Mouse (Mus musculus) urinary bladder, postnatal 25 days (tissue): ENCODE results near the gene Antxr1.

Experiments used
- DNase-seq: peaks from one replicate; pipeline ENCODE4 v3.0.0; 2022; ENCODE audit warnings: low spot score

Antxr1 gene

DNA sequence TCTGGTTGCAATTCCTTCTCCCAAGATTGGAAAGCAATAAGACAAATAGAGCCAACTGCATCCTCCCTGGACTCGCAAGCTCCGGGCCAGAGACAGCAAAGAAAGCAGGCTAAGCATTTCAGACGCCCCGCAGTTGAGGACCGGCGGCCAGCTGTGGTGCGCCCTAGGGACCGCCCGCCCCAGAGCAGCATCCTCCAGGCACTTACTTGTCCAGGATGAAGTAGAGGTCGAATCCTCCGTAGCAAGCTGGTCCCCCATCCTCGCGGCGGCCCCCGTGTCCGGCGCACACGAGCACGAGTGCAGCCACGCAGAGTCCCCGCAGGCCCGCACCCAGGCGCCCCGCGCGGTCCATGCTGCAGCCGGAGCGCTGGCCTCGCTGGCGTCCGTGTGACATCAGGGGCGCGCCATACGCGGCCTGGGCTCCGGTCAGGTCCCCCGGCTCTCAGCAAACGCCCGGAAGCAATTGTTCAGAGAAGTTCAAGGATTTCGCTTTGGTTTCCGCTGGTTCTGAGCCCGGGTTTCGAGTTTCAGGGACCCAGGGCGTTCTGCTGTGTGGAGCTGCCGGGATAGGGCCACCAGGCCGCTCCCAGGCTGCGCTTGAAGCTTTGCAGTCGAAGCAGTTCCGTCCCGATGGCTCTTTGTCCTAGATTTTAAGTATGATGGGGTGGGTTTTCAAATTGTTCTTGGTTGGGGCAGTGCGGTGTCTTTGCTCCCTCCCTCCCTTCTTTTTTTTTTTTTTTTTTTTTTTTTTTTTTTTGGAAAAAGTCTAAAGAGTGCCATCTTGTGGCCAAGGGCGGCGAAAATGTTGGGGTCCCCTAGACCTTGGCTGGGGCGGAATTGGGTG, at the start of gene Antxr1:
Antxr1 (minus strand) TSS at position 731 of the 844 bp plus-strand sequence.
- peak; percentile 52 for DNase-seq

DNA sequence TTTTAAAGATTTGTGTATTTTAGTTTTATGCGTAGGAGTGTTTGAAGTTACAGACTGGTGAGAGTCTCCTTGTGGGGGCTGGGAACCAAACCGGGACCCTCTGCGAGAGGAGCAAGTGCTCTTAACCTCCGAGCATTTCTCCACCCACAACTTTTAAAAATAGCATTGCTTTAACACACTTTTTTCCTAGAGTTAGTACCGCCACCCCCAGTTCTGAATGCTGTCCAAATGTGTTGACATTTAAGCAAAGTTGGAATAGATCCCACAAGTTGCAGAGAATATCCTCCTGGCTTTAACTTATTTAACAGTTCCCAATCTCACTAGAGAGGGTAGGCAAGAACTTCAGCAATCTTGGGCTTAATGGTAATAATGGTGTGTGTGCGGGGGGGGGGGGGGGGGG, 49.1 kb upstream of the Antxr1 start:
- no peak for DNase-seq

DNA sequence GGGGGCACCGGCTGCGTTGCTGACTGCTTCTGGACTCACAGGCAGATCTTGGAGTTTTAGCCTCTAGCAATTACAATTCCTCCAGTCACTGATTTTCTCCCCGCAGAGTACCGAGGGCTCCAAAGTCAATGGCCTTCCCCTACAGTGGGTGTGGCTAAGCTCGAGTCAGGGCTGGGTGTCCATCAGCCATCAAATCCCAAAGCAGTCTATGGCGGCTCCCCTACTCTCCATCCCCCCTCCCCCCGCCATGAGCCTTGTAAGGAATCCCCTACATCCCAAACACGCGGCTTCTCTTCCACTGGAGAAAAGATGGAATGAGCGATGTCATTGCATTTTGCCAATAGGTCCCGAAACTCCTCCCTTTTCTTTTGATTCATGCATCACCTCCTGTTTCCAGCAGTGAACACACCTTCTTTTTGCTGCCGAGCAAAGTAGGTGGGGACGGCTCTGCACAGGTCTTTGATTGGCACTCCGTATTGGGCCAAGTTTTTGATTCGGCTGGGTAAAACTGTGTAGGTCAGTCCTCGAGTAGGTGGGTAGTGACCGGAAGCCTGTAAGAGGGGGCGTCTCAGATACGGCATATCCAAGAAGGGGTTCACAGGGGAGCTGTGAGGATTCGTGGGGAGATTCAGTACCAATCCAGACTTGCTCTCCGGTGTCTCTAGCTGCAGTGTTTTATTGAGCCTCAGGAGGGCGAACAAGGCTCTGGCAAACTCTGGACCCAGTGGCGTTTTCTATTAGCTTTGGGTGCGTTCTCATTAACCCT, 48.5 kb upstream of the Antxr1 start:
- peak; percentile 24 for DNase-seq

DNA sequence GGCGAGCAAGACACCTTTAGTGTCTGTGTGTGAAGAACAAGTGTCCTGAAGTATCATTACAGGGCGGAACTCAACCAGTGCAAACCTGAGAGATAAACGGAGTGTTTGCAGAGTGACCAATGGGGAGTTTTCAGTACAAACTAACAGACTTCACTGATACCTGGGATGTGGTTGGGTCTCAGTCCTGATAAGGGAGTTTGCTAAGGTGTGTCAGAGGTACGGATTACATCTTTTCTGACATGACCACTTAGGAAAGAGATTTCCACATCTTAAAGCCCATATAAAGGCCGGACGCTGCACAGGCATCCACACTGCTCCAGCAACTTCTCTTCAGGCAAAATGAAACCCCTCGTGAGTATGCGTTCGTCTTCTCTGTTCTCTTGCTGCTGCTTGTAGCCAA, 37.4 kb upstream of the Antxr1 start, which contains the start of gene Gkn2:
Gkn2 (plus strand) TSS at position 301 of the 400 bp plus-strand sequence.
- no peak for DNase-seq

DNA sequence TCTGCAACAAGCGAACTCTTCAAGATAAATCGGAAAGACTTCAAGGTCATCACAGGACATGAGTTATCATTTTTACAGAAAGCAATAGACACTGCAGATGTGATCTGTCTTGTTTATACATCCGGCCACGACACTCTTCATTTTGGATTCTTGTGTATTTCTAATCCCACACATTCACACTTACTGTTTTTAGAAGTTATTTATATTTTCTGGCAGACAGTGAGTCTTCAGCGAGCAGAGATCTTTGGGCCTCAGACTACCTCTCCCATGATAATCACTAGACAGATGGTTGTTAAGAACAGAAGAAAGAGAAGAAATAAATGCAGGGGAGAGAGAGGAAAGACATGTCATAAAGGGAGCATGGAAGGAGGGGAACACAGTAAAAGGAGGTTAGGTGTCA, 33.6 kb upstream of the Antxr1 start:
- DNase-seq, result no peak

DNA sequence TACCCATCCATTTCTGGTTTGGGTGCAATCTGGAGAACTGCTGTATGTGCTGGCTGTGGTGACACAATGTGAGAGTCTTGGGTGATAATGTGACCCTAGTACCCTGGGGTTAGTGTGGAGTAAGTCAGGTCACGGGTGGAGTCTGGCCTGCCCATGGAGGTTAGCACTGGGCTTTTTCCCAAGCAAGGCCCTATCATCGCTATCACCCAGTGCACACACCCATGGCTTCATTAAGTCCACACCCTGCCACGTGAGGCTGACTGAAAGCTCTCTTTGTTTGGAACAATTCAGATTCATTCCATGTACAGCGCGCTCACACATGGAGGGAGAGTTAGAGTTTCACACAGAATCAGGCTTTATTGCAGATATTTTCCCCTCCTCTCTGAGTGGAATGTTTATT, 18.8 kb upstream of the Antxr1 start:
- DNase-seq, result no peak

DNA sequence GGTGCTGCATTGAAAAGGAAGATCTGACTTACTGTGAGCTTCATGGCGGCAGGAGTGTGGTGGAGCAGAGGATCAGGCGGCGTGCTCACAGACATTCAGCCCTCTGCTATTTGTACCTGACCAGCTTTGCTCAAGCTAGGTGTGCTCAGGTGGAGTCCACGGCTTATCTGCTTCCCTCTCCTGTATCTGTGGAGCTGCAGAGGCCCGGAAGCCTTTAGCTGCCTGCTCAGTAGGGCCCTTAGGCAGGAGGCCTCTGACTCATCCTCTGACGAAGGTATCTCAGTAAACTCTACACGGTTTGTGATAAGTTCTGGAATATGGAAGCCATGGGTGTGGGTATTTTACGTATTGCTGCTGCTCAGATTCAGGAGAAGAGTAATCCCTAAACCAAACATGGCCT, 15.2 kb upstream of the Antxr1 start, which contains the start of gene Gkn1:
Gkn1 (minus strand) TSS at position 114 of the 400 bp plus-strand sequence.
- DNase-seq, result no peak

DNA sequence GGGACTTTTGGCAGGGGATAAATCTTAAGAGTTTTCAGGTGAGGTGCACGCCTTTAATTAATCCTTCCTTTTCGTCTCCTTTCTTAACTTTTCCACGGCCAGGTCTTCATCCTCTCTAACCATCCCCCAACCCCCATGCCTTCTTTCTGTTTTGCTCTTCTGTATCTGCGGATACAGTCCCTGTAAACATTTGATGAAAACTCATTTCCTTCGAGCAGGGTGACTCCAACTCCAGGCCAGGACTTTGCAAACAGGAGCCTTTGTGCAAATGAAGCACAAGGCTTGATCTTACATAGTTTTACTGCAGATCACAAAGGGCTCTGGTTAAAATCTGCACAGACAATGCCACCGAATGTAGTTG, 294 bp upstream of the Antxr1 start:
- DNase-seq, result no peak

DNA sequence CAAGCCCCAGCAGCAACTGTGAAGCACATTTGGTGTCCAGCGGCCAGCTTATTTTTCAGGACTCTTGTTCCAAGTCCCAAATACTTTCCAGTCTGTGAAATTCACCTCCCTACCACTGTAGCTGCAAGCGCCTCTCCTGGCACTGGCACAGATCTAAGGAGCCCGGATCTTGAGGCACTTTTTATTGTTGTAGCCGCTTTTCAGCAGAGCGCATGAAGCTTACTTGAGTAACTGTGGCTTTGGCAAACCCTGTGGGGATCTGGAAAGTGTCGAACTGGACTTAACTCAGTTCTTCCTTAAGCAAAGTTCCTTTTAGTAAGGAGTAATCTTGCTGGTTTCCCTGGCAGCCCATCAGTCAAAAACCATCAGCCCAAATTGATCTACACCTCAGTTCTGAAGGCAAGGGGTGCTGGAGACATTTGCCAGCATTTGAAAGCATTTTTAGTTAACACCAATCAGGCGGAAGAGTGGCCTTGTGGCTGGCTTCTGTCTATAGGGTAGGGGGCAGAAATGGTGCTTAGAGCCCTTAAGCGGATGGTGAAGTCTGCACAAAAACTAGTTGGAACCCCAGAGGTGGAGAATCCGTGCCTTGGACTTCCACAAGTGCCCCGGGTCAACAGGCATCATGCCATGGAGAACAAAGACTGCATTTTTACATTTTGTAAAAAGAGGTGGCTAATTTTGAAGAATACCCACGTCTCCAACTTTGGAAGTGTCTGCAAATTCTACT, 1.1 kb downstream of the Antxr1 start:
- DNase-seq, result no peak

DNA sequence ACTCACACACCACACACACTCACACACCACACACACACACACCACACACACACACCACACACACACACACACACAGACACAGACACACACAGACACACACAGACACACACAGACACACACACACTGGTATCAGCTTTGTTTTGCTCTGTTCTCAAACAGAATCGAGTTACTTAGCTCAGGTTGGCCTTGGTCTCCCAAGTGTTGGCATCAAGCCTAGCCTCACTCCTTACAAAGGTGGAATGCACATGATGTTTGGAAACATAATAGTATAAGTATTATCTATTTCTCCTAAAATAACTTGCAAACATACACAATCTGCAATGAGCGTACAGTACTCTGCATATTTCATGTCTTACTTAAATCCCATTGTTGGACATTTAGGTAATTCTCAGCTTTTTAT, 3.2 kb downstream of the Antxr1 start:
- DNase-seq, result no peak

DNA sequence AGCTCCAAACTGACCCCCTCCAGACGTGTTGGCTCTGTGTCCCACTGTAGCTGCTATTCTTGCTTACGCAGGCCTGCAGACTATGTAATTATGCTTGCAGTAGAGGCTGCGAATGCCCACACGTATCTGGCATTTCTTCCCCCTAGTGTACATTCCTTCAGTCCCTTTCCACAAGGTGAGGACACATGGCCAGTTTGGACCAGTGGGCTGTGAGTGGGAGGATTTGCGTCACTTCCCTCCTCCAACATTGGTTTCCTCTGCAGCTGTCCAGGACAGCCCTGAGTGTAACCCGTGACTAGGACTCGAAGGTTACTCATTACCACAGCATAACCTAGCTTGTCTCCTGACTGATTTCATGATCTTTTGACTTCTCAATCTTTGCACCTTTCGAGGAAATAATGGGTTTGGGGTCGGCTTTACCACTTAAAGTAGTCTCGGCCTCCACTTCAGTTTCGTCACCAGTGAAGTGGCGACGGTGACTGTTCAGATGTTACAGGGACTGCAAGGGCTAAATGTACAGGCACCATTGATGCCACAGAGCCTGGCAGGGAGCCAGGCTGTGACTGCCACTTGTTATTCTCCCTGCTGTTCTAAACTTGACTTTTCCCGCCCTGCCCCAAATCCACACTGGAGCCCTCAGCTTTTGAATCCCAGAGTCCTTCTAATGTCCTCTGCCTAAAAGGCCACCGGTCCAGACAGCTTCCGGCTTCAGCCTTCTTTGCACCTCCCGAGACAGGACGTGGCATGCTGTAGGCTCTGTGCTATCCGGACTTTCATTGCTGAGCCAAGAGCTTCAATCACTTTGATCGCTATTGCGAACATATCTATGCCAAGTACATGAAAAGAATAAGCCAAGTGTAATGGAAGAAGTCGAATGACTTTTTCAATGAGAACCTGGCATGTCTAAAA, 7.1 kb downstream of the Antxr1 start:
- DNase-seq, result no peak

DNA sequence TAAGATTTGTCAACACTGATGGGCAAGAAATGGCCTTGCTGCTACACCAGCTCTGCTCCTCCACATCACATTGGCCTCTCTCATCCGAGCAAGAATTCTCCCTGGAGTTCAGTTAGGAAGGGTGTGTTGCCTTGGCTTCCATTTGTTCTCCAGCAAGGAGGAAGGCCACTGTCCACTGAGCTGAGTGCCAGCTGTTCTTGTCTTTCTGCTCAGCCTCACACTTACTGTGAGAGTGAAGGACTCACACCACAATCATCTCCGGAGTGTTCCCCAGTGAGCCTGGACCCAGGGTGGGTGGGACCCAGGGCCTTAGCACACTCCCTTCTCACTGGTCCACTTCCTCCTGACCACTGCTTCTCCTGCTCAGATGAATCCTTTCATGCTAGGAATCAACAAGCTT, 8.7 kb downstream of the Antxr1 start:
- no peak for DNase-seq

DNA sequence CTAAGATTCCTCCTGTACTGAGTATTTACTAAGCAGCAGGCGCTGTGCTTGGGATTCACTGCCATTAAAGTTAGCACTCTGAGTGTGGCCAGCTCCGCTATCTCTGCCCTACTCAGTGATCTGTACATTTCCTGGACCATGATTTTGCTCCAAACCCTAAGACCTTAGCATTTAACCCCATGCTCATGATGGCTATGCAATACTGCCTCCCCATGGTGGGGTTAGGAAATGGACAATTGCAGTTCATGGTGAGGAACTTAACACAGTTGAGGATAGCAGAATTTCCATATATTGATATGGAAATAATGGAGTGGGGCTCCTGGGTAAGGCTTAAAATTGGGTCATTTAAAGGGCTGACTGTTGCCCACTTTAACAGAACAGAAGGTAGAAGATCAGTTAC, 12.2 kb downstream of the Antxr1 start:
- DNase-seq, result peak; percentile 28

DNA sequence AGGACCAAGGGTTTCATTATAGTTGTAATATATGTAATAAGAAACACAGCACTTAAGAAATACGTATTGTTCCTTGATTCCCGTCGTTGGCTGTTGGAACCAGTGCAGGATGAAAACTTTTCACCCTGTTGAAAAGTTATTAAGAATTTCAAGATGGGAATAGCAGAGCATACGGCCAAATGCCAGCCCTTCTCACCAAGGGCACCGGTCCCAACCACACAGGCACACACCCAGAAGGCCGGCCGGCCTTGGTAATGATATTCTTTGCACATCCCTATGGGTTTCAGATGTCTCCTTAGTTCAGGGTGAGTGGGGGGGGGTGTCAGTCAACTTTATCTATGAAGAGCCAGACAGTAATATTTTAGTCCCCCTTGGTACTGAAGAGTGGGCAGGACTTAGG, 17.0 kb downstream of the Antxr1 start:
- no peak for DNase-seq

DNA sequence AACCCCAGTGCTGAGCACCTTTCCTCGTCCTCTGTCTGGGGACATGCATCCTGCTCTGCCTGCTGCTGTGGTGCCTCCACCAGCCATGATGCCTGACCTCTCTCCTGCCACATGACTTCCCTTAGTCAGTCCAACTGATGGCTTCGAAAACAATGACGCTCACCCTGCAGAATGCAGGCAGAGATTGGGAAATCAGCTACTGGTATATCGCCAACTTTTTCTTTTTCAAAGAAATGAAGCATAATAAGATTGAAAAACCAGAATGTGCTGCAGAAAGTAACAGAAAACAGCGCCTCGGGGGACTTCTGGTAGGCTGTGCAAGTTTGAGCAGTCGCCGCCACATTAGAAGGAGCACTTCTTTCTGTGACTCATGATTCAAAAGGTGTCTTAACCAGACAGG, 18.7 kb downstream of the Antxr1 start:
- no peak for DNase-seq

DNA sequence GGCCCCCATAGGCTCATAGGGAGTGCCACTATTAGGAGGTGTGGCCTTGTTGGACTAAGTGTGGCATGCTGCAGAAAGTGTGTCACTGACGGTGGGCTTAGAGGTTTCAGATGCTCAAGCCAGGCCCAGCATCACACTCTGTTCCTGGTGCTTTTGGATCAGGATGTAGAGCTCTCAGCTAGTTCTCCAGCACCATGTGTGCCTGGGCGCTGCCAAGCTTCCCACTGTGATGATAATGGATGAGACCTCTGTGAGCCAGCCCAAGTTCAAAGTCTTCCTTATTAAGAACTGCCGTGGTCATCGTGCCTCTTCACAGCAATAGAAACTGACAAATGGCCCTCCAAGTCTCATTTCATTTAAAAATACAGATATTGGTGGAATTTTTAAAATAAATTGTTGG, 22.9 kb downstream of the Antxr1 start:
- no peak for DNase-seq

DNA sequence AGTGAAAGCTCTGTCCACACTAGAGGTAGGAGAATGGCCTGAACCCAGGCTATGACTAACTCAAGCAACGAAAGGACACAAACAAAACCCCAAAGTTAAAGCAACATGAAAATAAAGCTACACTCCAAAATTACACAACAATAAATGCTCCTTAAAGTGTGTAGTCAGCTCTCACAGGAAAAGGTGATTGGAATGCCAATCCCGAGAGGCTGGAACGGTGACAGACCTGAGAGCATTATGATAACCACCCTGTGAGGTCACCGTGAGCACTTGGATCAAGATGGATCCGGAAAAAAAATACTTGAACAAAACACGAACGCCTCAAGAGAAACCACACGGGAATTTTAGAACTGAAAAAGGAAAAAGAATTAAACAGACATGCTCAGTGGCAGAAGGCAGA, 31.1 kb downstream of the Antxr1 start:
- DNase-seq, result no peak

DNA sequence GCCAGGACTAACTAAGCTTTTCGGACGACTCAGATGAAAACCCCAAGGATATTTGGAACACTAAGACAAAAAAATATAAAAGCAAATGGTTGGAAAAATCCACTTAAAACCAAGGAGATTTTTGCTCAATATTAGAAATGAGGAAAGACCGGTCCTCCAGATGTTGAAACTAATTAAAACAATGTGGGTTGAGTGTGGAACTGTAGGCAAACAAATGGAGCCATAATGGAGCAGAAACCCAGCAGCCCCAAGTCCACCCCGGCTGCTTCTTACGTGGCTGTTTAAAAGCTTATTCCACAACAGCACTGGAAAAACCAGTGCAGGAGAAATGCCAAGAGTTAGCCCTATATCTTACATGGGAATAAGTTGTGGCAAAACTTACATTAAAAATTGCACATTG, 32.9 kb downstream of the Antxr1 start:
- no peak for DNase-seq

DNA sequence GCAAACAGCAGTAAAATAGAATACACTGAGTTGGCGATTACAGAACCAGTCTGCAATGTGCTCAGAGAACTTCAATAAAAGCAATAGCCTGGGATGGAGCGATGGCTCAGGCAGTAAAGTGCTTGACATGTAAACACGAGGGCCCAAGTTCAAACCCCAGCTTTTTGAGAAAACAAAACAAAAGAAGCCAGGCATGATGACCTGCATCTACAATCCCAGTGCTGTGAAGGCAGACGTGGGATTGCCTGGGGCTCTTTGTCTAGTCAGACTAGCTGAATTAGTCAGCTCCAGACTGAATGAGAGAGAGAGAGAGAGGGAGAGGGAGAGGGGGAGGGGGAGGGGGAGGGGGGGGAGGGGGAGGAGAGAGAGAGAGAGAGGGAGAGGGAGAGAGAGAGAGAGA, 33.6 kb downstream of the Antxr1 start:
- no peak for DNase-seq

DNA sequence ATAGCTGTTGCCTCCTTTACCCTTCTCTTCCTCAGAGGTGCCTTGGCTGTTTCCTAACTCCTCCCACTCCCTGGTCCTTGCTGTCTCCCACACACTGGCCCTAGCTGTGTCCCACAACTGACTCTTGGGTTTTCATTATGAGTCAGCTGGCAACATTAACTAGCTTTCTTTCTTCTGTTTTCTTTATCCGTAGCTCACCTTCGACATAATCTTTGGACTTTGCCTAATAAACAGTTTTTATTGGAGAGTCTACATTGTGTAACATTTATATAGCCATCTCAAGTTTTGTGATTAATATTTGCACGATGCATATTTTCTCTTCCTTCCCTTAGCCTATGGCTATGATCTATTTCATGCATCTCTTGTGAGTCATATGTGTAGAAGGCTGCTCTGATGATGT, 40.7 kb downstream of the Antxr1 start:
- no peak for DNase-seq
